Mouse (Mus musculus) brown adipose tissue, adult 24 weeks (tissue): ENCODE measurements around the gene Psmg3. TPM values are rescaled to one million over a fixed set of nuclear protein-coding genes. Genes with fewer than 3 reads are reported as not detected.

Experiments
- H3K27ac ChIP-seq: fragments of 200-500 bp; replicated peaks from 2 replicates; pipeline ENCODE4 v1.5.1; 2012; ENCODE audit warnings: low read depth, mild to moderate bottlenecking, low read length
- H3K4me1 ChIP-seq: fragments of 200-500 bp; 2 replicates; pipeline ENCODE4 v1.6.1; 2012; ENCODE audit warnings: low read length, mixed read lengths; ENCODE audit not compliant: control insufficient read depth, insufficient read depth, insufficient read length
- H3K4me3 ChIP-seq: fragments of 200-500 bp; 2 replicates; pipeline ENCODE4 v1.5.1; 2012; ENCODE audit warnings: low read depth, mild to moderate bottlenecking, low read length, moderate library complexity; ENCODE audit not compliant: insufficient read depth
- polyA plus RNA-seq: library from polyadenylated mRNA; stranded (reverse); fragments of >200 nt; gene quantifications from 2 replicates; pipeline ENCODE4 v1.2.4, GENCODE M21; 2012; ENCODE audit not compliant: missing spikeins, insufficient read depth, insufficient read length

Gene Psmg3
- 17.8 and 20.9 TPM in 2 replicates for polyA plus RNA-seq

DNA sequence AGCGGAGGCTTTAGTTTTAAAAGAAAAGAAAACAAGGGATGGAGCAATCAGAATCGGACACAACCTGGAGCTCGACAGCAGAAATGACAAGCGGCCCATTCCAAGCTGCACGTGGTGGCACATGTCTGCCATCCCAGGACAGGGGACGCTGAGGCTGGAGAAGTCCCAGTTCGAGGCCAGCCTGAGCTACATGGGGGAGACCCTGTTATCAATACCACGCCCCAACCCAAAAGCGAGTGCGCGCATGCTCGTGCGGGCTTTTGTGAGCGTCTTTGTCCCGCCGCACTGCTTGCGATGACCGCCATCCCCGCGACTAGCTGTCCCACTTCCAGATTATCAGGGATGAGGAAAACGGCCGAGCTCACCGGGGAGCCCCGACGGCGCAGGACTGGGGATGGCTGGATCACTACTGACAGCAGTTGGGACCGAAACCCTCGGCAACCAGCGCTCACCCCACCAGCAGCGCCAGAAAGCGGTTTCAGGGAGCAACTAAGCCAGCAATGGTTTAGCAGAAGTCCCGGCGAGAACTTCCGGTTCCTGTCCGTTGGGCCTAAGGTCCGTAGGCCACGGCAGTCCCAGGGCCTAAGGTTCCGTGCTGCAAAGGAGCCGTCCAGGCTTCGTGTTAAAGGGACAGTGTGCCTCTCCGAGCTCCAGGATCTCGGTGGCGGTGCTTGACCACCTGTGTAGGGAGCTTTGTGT lies at the start of gene Psmg3, which contains the start of gene Gm26938:
Gene Psmg3 (minus strand): TSS at position 529 of the 699 bp plus-strand sequence.
Gene Gm26938 (minus strand): TSS at position 51 of the 699 bp plus-strand sequence.
- Histone ChIP-seq H3K27ac (peak within 1 kb of the TSS; percentile 74), H3K4me1 (peaks cover 5% of the 10 kb centered on the region), H3K4me3 (peak within 1 kb of the TSS; percentile 100)

DNA sequence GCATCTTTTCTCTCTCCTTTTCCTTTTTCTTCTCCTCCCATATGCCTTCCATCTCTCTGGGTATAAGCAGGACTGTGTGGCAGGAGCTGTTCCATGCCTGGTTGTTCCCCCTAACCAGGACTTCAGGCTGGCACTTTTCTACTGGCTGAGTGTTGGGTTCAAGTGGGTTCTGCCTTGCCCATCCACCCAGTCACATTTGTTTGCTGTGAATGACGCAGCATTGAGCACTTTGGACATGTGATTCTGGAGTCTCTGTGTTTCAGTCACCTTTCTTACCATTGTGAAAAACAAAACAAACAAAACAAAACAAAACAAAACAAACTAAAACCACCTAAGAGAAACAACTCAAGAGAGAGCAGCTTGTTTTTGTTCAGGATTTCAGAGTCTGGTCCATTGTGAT lies 44.8 kb upstream of the Psmg3 start:
- Histone ChIP-seq H3K4me3 (no peak overlapping the region), H3K4me1 (no peaks in the 10 kb centered on the region), H3K27ac (no peak overlapping the region)

DNA sequence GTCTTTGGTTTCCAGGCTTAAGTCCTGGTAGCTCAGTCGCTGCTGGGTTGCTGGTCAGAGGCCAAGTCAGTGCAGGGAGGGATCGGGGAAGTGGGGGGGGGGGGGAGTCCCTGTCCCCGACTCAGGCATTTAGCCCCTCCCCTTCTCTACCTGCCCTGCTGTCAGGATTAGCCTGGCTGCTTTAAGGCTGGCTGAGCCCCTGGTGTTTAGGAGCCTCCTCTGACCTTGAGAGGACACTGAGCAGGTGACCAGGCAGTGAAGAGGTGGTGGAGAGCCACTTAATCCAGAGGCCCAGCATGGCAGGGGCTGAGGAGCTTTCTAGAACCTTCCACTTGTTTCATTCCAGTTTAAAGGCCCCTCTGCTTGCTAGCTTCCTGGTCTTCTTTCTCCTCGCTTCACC lies 44.2 kb upstream of the Psmg3 start:
- H3K4me1 ChIP-seq, result no peaks in the 10 kb centered on the region
- no peak overlapping the region for H3K27ac ChIP-seq
- H3K4me3 ChIP-seq, result no peak overlapping the region

DNA sequence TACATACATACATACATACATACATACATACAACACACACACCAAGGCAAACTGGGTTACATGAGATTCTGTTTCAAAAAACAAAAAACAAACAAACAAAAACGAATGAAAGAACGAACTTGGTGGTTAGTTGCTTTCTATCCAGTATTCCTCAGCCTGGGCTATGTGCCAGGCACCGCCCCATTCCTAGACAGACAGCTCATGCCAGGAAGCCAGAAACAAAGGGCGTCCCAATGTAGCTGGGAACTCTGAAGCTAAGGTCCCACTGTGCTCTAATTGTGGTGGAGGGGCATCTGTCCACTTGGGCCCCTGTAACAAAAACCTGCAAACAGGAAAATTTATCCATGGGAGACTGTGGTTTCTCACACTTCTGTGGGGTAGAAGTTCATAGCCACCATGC lies 36.1 kb upstream of the Psmg3 start:
- no peaks in the 10 kb centered on the region for H3K4me1 ChIP-seq
- H3K27ac ChIP-seq, result no peak overlapping the region
- no peak overlapping the region for H3K4me3 ChIP-seq

DNA sequence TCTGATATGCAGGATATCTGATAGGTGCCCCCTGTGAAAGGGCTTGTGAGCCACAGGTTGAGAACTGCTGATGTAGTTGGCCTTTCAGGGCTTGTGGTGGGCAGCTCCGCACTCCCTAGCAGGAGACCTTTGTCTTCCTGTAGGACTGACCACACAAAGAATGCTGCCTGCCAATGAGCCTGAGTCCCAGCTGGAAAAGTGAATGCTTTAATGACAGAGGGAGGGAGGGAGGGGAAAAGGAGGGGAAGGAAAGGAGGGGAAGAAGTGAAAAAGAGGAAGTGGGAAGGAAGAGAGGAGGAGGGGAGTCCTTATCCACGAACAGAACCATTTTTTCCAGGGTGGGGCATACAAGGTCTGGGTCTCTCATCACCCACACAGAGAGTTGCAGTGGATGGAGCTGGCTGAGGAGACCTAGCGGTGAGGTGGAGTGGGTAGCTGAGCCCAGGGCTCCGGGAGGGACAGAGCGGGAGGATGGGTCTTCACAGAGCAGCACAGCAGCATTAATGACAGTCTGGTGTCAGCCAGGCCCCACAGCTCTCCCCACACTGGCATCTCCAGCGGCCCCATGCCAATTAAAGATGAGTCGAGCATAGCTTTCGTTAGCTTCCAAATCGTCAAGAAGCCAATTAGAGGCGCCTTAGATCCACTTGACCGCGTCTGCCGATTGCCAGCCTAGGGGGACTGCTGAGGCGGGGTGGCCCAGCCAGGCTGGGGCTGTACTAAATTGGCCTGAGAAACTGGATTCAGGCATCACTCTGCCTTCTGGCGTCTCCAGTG lies 33.8 kb upstream of the Psmg3 start:
- Histone ChIP-seq H3K4me1 (no peaks in the 10 kb centered on the region), H3K4me3 (no peak overlapping the region), H3K27ac (no peak overlapping the region)

DNA sequence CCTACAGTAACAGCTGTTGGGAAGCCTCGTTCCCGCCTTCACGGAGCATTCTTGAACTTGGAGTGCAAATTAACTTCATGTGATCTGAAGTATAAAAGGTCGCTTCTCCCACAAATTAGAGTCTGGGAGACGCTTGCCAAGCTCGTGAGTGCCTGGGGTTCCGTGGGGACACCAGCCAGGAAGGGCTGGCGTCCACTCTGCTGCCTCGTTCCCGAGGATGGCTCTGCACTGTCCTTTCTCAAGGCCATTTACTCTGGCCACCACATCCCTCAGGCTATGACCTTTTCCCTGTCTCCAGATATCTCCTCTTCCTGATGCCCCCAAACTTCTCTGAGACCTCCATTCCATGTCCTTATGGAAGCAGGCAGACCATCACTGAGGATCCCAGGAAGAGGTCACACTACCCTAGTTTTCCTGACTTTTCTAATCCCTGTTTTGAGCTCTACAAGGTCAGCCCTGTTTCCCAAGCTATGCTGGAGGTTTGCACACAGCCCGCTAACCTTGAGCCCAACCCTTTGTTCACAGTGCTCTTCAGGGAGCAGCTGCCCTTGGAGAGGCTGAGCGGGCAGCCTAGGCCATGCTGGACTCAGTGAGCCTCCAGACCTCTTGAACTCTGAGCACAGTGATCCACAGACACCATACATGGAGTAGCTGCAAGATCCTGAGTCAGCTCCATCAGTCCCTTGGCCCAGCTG lies 23.1 kb upstream of the Psmg3 start:
- H3K4me1 ChIP-seq, result peaks cover 3% of the 10 kb centered on the region; the same call in 1 of the 2 replicates
- H3K27ac ChIP-seq, result no peak overlapping the region
- no peak overlapping the region for H3K4me3 ChIP-seq

- Histone ChIP-seq H3K27ac (no peak overlapping the region), H3K4me1 (no peaks in the 10 kb centered on the region), H3K4me3 (no peak overlapping the region)
Observed at GRCm38 (mm10) chr5:139839142-139839541, 12.5 kb upstream of the Psmg3 start.

- H3K27ac ChIP-seq, result no peak overlapping the region
- H3K4me1 ChIP-seq, result no peaks in the 10 kb centered on the region
- H3K4me3 ChIP-seq, result no peak overlapping the region
Observed at GRCm38 (mm10) chr5:139838476-139838892, 11.8 kb upstream of the Psmg3 start.

- no peaks in the 10 kb centered on the region for H3K4me1 ChIP-seq
- no peak overlapping the region for H3K27ac ChIP-seq
- no peak overlapping the region for H3K4me3 ChIP-seq
Observed at GRCm38 (mm10) chr5:139835706-139836105, 9.0 kb upstream of the Psmg3 start.

DNA sequence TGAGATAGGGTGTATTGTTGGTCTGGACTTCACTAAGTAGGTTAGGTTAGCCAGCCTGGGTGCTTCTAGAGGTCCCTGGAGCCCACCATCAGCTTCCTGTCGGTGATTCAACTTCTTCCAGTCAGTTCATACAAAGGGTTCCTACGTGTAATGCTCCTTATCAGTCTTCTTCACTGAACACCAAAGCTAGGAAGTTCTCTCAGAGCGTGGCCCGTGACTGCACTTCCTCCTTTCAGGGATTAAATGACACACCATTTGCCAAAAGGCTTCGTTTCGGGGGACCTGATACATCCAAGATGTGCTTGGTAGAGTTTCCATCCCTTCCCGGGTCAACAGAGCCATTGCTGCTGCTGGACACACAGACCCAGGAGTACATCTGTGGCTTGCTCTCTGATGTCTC lies 5.4 kb upstream of the Psmg3 start:
- Histone ChIP-seq H3K4me3 (no peak overlapping the region), H3K4me1 (no peaks in the 10 kb centered on the region), H3K27ac (no peak overlapping the region)

- no peak overlapping the region for H3K4me3 ChIP-seq
- H3K27ac ChIP-seq, result no peak overlapping the region
- peaks cover 5% of the 10 kb centered on the region for H3K4me1 ChIP-seq
Observed at GRCm38 (mm10) chr5:139830734-139831133, 4.0 kb upstream of the Psmg3 start.

- peaks cover 5% of the 10 kb centered on the region for H3K4me1 ChIP-seq
- no peak overlapping the region for H3K27ac ChIP-seq
- no peak overlapping the region for H3K4me3 ChIP-seq
Observed at GRCm38 (mm10) chr5:139829384-139829783, 2.7 kb upstream of the Psmg3 start.

- peaks cover 5% of the 10 kb centered on the region for H3K4me1 ChIP-seq
- no peak overlapping the region for H3K4me3 ChIP-seq
- no peak overlapping the region for H3K27ac ChIP-seq
Observed at GRCm38 (mm10) chr5:139827593-139827992, 908 bp upstream of the Psmg3 start.

GRCm38 (mm10) chr5:139825947-139826346 lies 738 bp downstream of the Psmg3 start:
- no peak overlapping the region for H3K27ac ChIP-seq
- peaks cover 5% of the 10 kb centered on the region for H3K4me1 ChIP-seq
- peak overlapping the region; percentile 100 for H3K4me3 ChIP-seq

DNA sequence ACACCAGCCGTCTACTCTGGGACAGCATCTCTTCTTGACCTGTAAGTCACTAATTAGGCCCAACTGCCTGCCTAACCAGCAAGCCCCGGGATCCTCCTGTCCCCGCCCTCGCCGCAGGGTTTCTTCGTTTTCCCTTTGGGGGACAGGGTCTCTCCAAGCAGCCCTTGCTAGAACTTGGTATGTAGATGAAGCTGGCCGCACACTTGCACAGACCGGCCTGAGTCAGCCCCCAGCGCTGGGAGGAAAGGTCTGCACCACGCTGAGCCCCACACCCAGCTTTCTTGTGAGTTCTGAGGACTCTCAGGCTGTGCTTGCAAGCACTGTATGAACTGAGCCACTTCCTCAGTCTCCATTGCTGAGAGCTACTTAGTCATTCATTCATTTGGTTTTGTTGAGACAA lies 2.2 kb downstream of the Psmg3 start:
- no peak overlapping the region for H3K27ac ChIP-seq
- H3K4me1 ChIP-seq, result peaks cover 5% of the 10 kb centered on the region
- H3K4me3 ChIP-seq, result no peak overlapping the region
